Mouse (Mus musculus) testis, adult 2 months (tissue): ENCODE data around the gene Mrps23. TPM values are rescaled to one million over a fixed set of nuclear protein-coding genes. Genes with fewer than 3 reads are reported as not detected.
"Not testable (repeated sequence)": the region's sequence is repeated elsewhere in the genome, so short reads cannot be mapped to it uniquely, and the experiment has no call there.

Source experiments
- H3K27ac ChIP-seq: fragments of 200-500 bp; 2 replicates; pipeline ENCODE4 v1.5.1; 2012; ENCODE audit warnings: low read depth, low read length; ENCODE audit not compliant: control insufficient read depth, insufficient read depth
- H3K27me3 ChIP-seq: fragments of 200-500 bp; 2 replicates; pipeline ENCODE4 v1.6.1; 2012; ENCODE audit warnings: mild to moderate bottlenecking, low read length, moderate library complexity; ENCODE audit not compliant: control insufficient read depth, insufficient read depth
- H3K36me3 ChIP-seq: fragments of 200-500 bp; 2 replicates; pipeline ENCODE4 v1.6.1; 2012; ENCODE audit warnings: mild to moderate bottlenecking, low read length; ENCODE audit not compliant: control insufficient read depth, insufficient read depth
- H3K4me1 ChIP-seq: fragments of 200-500 bp; 2 replicates; pipeline ENCODE4 v1.6.1; 2012; ENCODE audit warnings: low read length; ENCODE audit not compliant: control insufficient read depth, insufficient read depth
- H3K4me3 ChIP-seq: fragments of 200-500 bp; 2 replicates; pipeline ENCODE4 v1.5.1; 2012; ENCODE audit warnings: low read depth, mild to moderate bottlenecking, low read length, moderate library complexity, mixed read lengths; ENCODE audit not compliant: control insufficient read depth
- CTCF ChIP-seq: fragments of 200-500 bp; IDR thresholded peaks from 2 replicates; pipeline ENCODE4 v1.5.1; 2012; ENCODE audit warnings: low read depth, mild to moderate bottlenecking, inconsistent platforms, low read length, moderate library complexity; ENCODE audit not compliant: control insufficient read depth, insufficient read depth, insufficient replicate concordance
- POLR2A ChIP-seq: fragments of 200-500 bp; IDR thresholded peaks from 2 replicates; pipeline ENCODE4 v1.6.1; 2012; ENCODE audit warnings: low read depth, mild to moderate bottlenecking, inconsistent platforms, low read length, moderate library complexity; ENCODE audit not compliant: control insufficient read depth
- polyA plus RNA-seq: library from polyadenylated mRNA; depleted of rRNA; stranded (reverse); fragments of >200 nt; gene quantifications from 2 replicates; pipeline ENCODE4 v1.2.3, GENCODE M21; 2012

The Mrps23 gene
- polyA plus RNA-seq, 1 experiment: 29.8 TPM

GRCm38 (mm10) chr11:88198223-88198622 is 6.0 kb upstream of the Mrps23 start:
- Histone ChIP-seq H3K4me1 (peaks cover 13% of the 10 kb centered on the region), H3K27me3 (peaks cover 3% of the 10 kb centered on the region; the same call in 1 of the 2 replicates), H3K27ac (no peak overlapping the region)

GRCm38 (mm10) chr11:88201172-88201571 is 3.0 kb upstream of the Mrps23 start:
- Histone ChIP-seq H3K27ac (no peak overlapping the region), H3K4me1 (peaks cover 7% of the 10 kb centered on the region), H3K36me3 (no peaks in the 10 kb centered on the region), H3K27me3 (no peaks in the 10 kb centered on the region), H3K4me3 (no peak overlapping the region)
- TF ChIP-seq CTCF (no peak), POLR2A (no peak)

More at GRCm38 (mm10) chr11:88198223-88198622, 6.0 kb upstream of the Mrps23 start:
- Histone ChIP-seq H3K4me3 (no peak overlapping the region), H3K36me3 (no peaks in the 10 kb centered on the region)
- no peak for TF ChIP-seq POLR2A
- no peak for TF ChIP-seq CTCF

GRCm38 (mm10) chr11:88202077-88202476 is 2.1 kb upstream of the Mrps23 start:
- H3K4me3 ChIP-seq: no peak overlapping the region
- H3K27me3 ChIP-seq: no peaks in the 10 kb centered on the region
- no peak overlapping the region for H3K27ac ChIP-seq
- H3K36me3 ChIP-seq: no peaks in the 10 kb centered on the region
- TF ChIP-seq POLR2A (no peak), CTCF (no peak)
- H3K4me1 ChIP-seq: peaks cover 7% of the 10 kb centered on the region

GRCm38 (mm10) chr11:88204593-88205368 is 593 bp downstream of the Mrps23 start:
- Histone ChIP-seq H3K27ac (peak overlapping the region; percentile 39), H3K36me3 (no peaks in the 10 kb centered on the region; the same call in 1 of the 2 replicates)
- TF ChIP-seq CTCF: no peak
- TF ChIP-seq POLR2A: no peak

GRCm38 (mm10) chr11:88206576-88206975 is 2.4 kb downstream of the Mrps23 start:
- not testable (repeated sequence) for H3K4me1 ChIP-seq, H3K4me3 ChIP-seq, H3K27ac ChIP-seq, H3K27me3 ChIP-seq, H3K36me3 ChIP-seq

More at GRCm38 (mm10) chr11:88204593-88205368, 593 bp downstream of the Mrps23 start:
- no peaks in the 10 kb centered on the region for H3K27me3 ChIP-seq
- peaks cover 7% of the 10 kb centered on the region for H3K4me1 ChIP-seq
- peak overlapping the region; percentile 88 for H3K4me3 ChIP-seq

- TF ChIP-seq POLR2A (no peak), CTCF (no peak)
- Histone ChIP-seq H3K27me3 (no peaks in the 10 kb centered on the region), H3K27ac (no peak overlapping the region), H3K36me3 (no peaks in the 10 kb centered on the region; the same call in none of the 2 replicates), H3K4me3 (no peak overlapping the region), H3K4me1 (peaks cover 7% of the 10 kb centered on the region)
Observed at GRCm38 (mm10) chr11:88207697-88208096, 3.5 kb downstream of the Mrps23 start.

GRCm38 (mm10) chr11:88211824-88212582 is 7.8 kb downstream of the Mrps23 start:
- TF ChIP-seq POLR2A: no peak
- no peak for TF ChIP-seq CTCF
- no peaks in the 10 kb centered on the region for H3K27me3 ChIP-seq
- no peaks in the 10 kb centered on the region; the same call in none of the 2 replicates for H3K36me3 ChIP-seq
- no peak overlapping the region for H3K27ac ChIP-seq
- peaks cover 18% of the 10 kb centered on the region for H3K4me1 ChIP-seq
- H3K4me3 ChIP-seq: no peak overlapping the region
